Mouse (Mus musculus) stomach, embryonic 15.5 days (tissue): ENCODE data around the gene Dyrk1a. TPM values are rescaled to one million over a fixed set of nuclear protein-coding genes. Genes with fewer than 3 reads are reported as not detected.

ENCODE experiments used
- ATAC-seq: fragments of 200-750 bp; cut with Nextera tagmentation; 2 replicates; pipeline ENCODE4 v1.8.0; 2017; ENCODE audit warnings: low read depth, moderate number of reproducible peaks, moderate TSS enrichment; ENCODE audit not compliant: insufficient read depth, low FRiP score
- H3K27ac ChIP-seq: fragments of 300-500 bp; sonication (generic); 2 replicates; pipeline ENCODE4 v1.5.1; 2015; ENCODE audit warnings: mild to moderate bottlenecking, inconsistent platforms
- H3K27me3 ChIP-seq: fragments of 300-500 bp; sonication (generic); replicated peaks from 2 replicates; pipeline ENCODE4 v1.6.1; 2015; ENCODE audit warnings: inconsistent platforms
- H3K36me3 ChIP-seq: fragments of 300-500 bp; sonication (generic); 2 replicates; pipeline ENCODE4 v1.6.1; 2015; ENCODE audit warnings: inconsistent platforms
- H3K4me1 ChIP-seq: fragments of 300-500 bp; sonication (generic); 2 replicates; pipeline ENCODE4 v1.6.1; 2015; ENCODE audit warnings: inconsistent platforms
- H3K4me2 ChIP-seq: fragments of 300-500 bp; sonication (generic); 2 replicates; pipeline ENCODE4 v1.6.1; 2015; ENCODE audit warnings: mild to moderate bottlenecking, inconsistent platforms
- H3K4me3 ChIP-seq: fragments of 300-500 bp; sonication (generic); replicated peaks from 2 replicates; pipeline ENCODE4 v1.5.1; 2015; ENCODE audit warnings: inconsistent platforms
- H3K9ac ChIP-seq: fragments of 300-500 bp; sonication (generic); 2 replicates; pipeline ENCODE4 v1.6.1; 2015; ENCODE audit warnings: inconsistent platforms
- H3K9me3 ChIP-seq: fragments of 300-500 bp; sonication (generic); 2 replicates; pipeline ENCODE4 v1.6.1; 2016; ENCODE audit warnings: inconsistent platforms
- WGBS: fragments of 180-500 bp; shearing (Covaris S2); methylation state at CpG from one replicate; pipeline ENCODE4 v1.1.7; 2015; 5-methylcytosine and 5-hydroxymethylcytosine counted together
- polyA plus RNA-seq: library from polyadenylated mRNA; unstranded; fragments of >200 nt; fragmentation: Nextera tagmentation; extraction: Ambion mirVana; gene quantifications from 2 replicates; pipeline ENCODE4 v1.2.1, GENCODE M21; 2015

Gene Dyrk1a
- polyA plus RNA-seq, 1 experiment from 2014 or later = 9.5 TPM

DNA sequence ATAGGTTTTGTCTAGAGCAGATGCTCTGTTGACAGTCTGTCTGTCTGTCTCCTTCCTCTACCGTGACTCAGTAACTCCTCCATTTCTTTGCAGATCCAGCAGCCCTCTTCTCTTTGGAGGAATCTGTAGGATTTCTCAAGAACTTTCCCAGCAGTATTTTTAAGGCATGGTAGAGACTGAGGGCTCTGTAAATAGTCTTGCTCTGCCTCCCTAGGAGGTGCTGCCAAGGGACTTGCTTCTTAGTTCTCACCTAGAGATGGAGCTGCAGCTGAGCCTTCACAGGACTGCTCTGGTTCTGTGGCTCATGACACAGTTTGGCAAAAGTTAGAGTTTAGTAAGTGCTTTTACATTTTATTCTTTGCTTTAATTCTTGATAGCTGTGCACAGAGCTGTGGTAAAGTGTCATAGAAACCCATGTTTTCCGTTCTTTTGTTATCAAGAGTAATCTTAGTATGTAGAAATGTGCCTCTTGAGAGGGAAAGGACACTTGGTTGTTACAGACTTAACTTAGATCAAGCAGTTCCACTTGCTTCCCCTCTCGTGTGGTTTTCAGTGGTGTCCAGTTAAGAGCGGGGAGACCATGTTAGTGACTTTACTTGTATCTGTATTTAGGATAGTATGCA, 82.4 kb downstream of the Dyrk1a start:
- Histone ChIP-seq H3K4me3 (no peak overlapping the region), H3K4me1 (no peaks in the 10 kb centered on the region), H3K9ac (no peak overlapping the region), H3K9me3 (no peaks in the 10 kb centered on the region), H3K27me3 (no peaks in the 10 kb centered on the region), H3K36me3 (no peaks in the 10 kb centered on the region), H3K27ac (no peak overlapping the region), H3K4me2 (no peak overlapping the region)
- 62% methylated on average over 4 of the region's 4 CpGs for WGBS
- no peak for ATAC-seq

DNA sequence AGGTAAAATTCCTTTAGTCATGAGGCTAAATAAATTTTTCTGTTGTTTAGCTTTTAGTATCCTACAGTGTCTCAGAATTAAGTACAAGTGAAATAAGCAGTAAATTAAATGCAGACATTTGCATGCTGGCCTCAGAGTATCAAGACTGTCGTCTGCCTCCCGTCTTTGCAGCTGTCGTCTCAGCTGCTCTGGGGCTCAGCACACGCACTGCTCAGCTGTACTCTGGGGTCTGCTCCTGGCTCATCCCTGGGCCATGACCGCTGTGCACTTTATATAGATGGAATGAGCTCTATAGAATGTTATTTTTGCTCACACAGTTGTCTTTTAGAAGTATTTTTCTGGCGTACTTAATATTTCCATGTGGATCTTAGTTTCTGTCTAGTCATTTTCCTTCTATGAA, 85.3 kb downstream of the Dyrk1a start:
- H3K36me3 ChIP-seq = no peaks in the 10 kb centered on the region; the same call in 1 of the 2 replicates
- H3K9me3 ChIP-seq = no peaks in the 10 kb centered on the region
- 70% methylated on average over 6 of the region's 6 CpGs for WGBS
- H3K4me3 ChIP-seq = no peak overlapping the region
- H3K4me2 ChIP-seq = no peak overlapping the region
- no peak overlapping the region for H3K27ac ChIP-seq
- no peak for ATAC-seq
- H3K27me3 ChIP-seq = no peaks in the 10 kb centered on the region
- H3K9ac ChIP-seq = no peak overlapping the region
- no peaks in the 10 kb centered on the region for H3K4me1 ChIP-seq

DNA sequence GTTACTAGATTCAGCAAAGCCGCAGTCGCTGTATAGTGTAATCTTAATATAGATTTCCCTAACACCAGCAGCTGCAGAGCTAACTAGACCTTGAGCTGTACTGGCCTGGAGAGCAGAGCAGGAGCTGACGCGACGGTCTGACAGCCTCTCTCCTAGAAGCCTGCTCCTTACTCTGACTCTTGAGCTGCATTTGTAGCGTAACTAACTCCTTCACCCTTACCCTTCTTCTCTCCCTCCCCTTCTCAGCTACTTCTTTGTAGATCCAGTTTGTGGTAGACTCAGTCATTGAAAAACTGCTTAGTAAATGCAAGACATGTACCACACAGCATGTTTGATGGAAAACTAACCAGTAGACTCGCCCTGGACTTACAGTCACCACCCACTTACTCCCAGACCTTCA, 87.1 kb downstream of the Dyrk1a start:
- H3K4me3 ChIP-seq = no peak overlapping the region
- H3K9ac ChIP-seq = no peak overlapping the region
- WGBS = 65% methylated on average over 7 of the region's 7 CpGs
- ATAC-seq = no peak
- no peaks in the 10 kb centered on the region for H3K4me1 ChIP-seq
- no peak overlapping the region for H3K4me2 ChIP-seq
- no peaks in the 10 kb centered on the region for H3K27me3 ChIP-seq
- peaks cover 5% of the 10 kb centered on the region; the same call in 1 of the 2 replicates for H3K36me3 ChIP-seq
- H3K9me3 ChIP-seq = no peaks in the 10 kb centered on the region
- no peak overlapping the region for H3K27ac ChIP-seq

DNA sequence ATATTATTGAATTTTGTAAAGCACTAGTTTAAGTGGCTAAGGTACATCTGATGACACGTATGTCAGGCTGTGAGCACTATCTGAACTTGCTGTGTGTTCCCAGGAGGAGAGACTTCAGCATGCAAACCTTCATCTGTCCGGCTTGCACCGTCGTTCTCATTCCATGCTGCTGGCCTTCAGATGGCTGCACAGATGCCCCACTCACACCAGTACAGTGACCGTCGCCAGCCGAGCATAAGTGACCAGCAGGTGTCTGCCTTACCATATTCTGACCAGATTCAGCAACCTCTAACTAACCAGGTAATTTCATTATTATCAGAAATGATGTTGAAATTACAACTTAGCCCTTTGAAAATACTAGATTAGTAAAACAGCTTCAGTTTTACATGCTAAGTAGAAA, 89.6 kb downstream of the Dyrk1a start:
- H3K9me3 ChIP-seq = no peaks in the 10 kb centered on the region
- H3K27me3 ChIP-seq = no peaks in the 10 kb centered on the region
- H3K9ac ChIP-seq = no peak overlapping the region
- ATAC-seq = no peak
- no peak overlapping the region for H3K27ac ChIP-seq
- no peak overlapping the region for H3K4me2 ChIP-seq
- H3K36me3 ChIP-seq = peaks cover 5% of the 10 kb centered on the region; the same call in 1 of the 2 replicates
- no peaks in the 10 kb centered on the region for H3K4me1 ChIP-seq
- WGBS = 92% methylated on average over 7 of the region's 7 CpGs
- H3K4me3 ChIP-seq = no peak overlapping the region

DNA sequence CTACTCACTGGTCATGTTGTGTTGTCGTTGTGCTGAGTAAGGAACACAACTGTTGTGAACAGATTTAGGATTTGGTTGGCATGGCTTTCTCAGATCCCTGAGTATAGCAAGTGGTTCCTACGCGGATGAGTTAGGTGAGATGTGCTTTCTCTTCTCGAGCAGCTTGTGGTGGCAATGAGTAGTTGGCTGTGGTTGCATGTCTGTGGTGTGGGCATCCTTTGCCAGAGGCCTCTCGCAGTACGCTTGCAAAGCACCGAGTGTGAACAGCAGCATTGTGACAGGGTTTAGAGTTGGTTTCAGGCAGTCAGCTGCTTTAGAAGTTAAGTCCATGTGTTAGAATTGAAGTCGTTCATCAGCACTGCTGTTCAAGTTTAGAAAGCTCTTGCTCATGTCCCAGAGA, 90.4 kb downstream of the Dyrk1a start:
- WGBS = 91% methylated on average over 8 of the region's 8 CpGs
- no peak overlapping the region for H3K4me3 ChIP-seq
- no peaks in the 10 kb centered on the region for H3K27me3 ChIP-seq
- no peak for ATAC-seq
- H3K9ac ChIP-seq = no peak overlapping the region
- no peaks in the 10 kb centered on the region for H3K4me1 ChIP-seq
- no peaks in the 10 kb centered on the region for H3K9me3 ChIP-seq
- H3K36me3 ChIP-seq = peaks cover 5% of the 10 kb centered on the region; the same call in 1 of the 2 replicates
- no peak overlapping the region for H3K27ac ChIP-seq
- no peak overlapping the region for H3K4me2 ChIP-seq

DNA sequence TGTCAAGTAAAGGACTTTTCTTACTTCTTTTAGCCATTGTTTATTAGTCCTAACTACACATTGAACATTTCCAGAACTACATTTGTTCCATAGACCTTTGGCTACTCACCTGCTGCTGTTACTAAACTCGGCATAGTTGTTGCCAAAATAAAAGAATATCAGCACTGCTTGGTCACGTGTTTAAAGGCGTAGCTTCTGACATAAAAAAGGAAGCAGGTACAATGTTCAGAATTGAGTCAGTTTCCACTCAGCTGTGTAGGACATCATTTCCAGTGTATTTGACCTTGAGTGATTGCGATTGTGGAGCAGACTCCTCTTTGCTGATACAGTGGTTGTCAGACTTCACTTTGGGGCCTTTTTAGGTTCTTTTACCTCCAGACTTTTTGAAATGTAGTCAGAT, 97.7 kb downstream of the Dyrk1a start:
- WGBS = 83% methylated on average over 4 of the region's 4 CpGs
- Histone ChIP-seq H3K36me3 (peaks cover 39% of the 10 kb centered on the region), H3K4me1 (no peaks in the 10 kb centered on the region), H3K9ac (no peak overlapping the region), H3K4me3 (no peak overlapping the region), H3K27ac (no peak overlapping the region), H3K4me2 (no peak overlapping the region), H3K27me3 (no peaks in the 10 kb centered on the region), H3K9me3 (no peaks in the 10 kb centered on the region)
- no peak for ATAC-seq

DNA sequence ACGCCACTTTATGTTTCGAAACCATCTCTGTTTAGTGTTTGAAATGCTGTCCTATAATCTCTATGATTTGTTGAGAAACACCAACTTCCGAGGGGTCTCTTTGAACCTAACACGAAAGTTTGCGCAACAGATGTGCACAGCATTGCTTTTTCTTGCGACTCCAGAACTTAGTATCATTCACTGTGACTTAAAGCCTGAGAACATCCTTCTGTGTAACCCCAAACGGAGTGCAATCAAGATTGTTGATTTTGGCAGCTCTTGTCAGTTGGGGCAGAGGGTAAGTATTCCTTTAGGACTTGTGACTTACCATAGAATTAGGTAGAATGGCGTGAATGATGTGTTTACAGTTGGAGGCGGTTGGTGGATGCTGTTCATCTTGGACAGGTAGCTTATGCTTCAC, 101.5 kb downstream of the Dyrk1a start:
- Histone ChIP-seq H3K27ac (no peak overlapping the region), H3K4me3 (no peak overlapping the region), H3K36me3 (peaks cover 38% of the 10 kb centered on the region), H3K27me3 (no peaks in the 10 kb centered on the region), H3K9me3 (no peaks in the 10 kb centered on the region), H3K4me2 (no peak overlapping the region), H3K4me1 (no peaks in the 10 kb centered on the region), H3K9ac (no peak overlapping the region)
- WGBS = 83% methylated on average over 9 of the region's 9 CpGs
- ATAC-seq = no peak

DNA sequence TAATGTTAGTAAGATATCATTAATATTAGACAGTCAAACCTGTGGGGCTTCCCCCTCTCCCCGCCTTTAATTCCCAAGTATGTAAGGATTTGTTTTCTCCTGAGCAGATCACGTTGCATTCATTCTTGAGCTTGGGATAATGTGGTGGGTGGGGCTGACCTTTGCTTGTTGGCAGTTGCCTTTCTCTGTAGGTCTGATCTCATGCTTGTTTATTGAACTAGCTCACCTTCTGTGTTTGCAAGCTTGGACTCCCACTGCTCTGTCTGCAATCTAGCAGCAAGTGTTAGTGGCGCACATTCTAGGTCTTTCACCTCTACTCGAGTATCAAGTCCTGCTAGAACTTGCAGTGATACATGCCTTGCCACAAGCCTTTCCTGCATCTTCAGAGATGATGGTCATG, 111.1 kb downstream of the Dyrk1a start:
- H3K4me3 ChIP-seq = no peak overlapping the region
- WGBS = 54% methylated on average over 4 of the region's 4 CpGs
- no peak overlapping the region for H3K9ac ChIP-seq
- no peaks in the 10 kb centered on the region for H3K9me3 ChIP-seq
- peaks cover 10% of the 10 kb centered on the region for H3K36me3 ChIP-seq
- no peak overlapping the region for H3K4me2 ChIP-seq
- H3K4me1 ChIP-seq = peaks cover 4% of the 10 kb centered on the region; the same call in 1 of the 2 replicates
- H3K27ac ChIP-seq = no peak overlapping the region
- H3K27me3 ChIP-seq = no peaks in the 10 kb centered on the region
- no peak for ATAC-seq

DNA sequence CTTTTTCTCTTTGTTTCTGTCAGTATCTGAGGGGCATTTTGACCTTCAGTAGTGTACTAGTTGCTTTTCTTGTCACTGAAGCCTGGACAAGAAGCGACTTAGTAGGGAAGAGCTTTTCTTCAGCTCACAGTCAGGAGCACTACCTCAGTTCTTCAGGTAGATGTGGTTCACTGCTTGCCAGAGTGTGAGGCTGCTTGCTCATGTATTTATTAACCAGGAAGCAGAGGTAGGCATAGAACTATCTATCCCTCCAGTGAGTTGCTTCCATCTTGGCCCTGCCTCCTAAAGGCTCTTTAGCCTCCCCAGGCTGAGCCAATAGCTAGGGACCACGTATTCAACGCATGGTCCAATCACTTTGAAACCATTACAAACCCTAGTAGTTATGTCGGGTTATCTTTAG, 112.0 kb downstream of the Dyrk1a start:
- Histone ChIP-seq H3K4me1 (peaks cover 4% of the 10 kb centered on the region; the same call in 1 of the 2 replicates), H3K36me3 (peaks cover 16% of the 10 kb centered on the region), H3K9ac (no peak overlapping the region), H3K27ac (no peak overlapping the region), H3K4me2 (no peak overlapping the region), H3K4me3 (no peak overlapping the region), H3K27me3 (no peaks in the 10 kb centered on the region), H3K9me3 (no peaks in the 10 kb centered on the region)
- WGBS = 93% methylated on average over 4 of the region's 4 CpGs
- ATAC-seq = no peak

DNA sequence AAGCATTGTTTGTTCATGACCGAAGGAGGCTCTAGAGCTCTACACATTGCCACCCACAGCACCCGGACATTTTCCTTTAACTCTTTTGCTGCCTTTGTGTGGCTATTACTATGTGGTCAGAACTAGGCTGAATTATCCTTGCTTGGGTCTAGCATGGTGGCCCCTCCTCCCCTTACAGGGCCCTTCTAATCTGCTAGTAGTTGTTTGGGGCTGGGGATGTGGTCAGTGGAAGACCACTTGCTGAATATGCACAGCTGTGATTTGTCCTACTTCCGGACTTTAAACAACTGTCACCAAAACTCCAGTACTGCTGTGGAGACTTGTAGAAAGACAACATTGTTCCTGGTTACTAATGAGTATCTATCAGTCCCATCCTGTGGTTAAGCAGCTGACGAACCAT, 114.2 kb downstream of the Dyrk1a start:
- Histone ChIP-seq H3K36me3 (peaks cover 31% of the 10 kb centered on the region), H3K9ac (no peak overlapping the region), H3K9me3 (no peaks in the 10 kb centered on the region), H3K27ac (no peak overlapping the region), H3K4me2 (no peak overlapping the region), H3K4me1 (peaks cover 4% of the 10 kb centered on the region; the same call in 1 of the 2 replicates), H3K4me3 (no peak overlapping the region), H3K27me3 (no peaks in the 10 kb centered on the region)
- 43% methylated on average over 4 of the region's 4 CpGs for WGBS
- ATAC-seq = no peak

DNA sequence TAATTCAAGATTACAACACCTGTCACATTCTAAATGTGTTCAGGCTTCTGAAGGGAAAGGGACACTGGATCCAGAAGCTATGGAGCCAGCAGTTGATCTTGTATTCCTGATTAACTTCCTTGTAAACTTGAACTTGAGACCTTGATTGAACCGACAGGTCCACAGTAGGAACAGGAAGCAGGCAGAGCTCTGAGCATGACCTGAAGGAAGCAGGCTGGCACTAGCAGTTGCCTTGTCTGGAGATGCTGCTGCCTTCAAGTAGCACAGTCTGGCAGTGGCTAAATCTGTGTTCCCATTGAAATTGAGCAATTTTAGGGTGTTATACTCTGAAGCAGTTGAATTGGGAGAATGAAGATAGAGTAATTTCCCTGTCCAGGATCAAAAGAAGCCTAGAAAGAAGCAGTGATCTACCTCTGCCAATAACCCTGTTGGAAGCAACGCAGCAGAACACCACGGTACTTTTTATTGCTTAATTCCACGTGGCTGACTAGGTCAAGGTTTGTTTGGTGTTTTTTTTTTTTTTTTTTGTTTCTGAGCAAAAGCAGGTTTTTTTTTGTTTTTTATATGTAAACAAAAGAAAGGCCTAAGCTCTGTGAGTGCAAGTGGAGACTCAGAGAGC, 124.0 kb downstream of the Dyrk1a start:
- Histone ChIP-seq H3K36me3 (peaks cover 28% of the 10 kb centered on the region), H3K27me3 (no peaks in the 10 kb centered on the region), H3K9me3 (no peaks in the 10 kb centered on the region), H3K4me3 (no peak overlapping the region), H3K4me2 (no peak overlapping the region), H3K4me1 (no peaks in the 10 kb centered on the region), H3K9ac (no peak overlapping the region), H3K27ac (no peak overlapping the region)
- no peak for ATAC-seq
- 61% methylated on average over 4 of the region's 4 CpGs for WGBS

DNA sequence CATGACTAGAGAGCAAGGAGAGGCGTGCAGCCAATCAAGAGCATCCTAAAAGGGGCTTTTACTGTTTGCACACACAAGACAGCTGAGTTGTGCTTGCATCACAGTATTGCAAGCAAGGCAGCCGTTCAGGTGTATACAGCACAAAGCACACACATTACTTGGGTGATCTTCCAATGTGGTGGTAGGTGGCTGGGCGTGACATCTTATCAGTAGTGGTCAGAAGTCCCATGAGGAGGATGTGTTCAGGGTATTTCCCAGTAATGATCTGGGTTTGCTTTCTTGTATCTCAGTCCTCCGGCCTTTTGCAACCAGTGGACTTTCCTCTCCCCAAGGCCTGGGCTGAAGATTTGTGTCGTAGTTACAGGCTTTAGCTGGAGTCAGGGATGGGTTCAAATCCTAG, 127.7 kb downstream of the Dyrk1a start:
- no peaks in the 10 kb centered on the region for H3K9me3 ChIP-seq
- no peak overlapping the region for H3K27ac ChIP-seq
- H3K27me3 ChIP-seq = no peaks in the 10 kb centered on the region
- H3K36me3 ChIP-seq = peaks cover 10% of the 10 kb centered on the region; the same call in 1 of the 2 replicates
- no peaks in the 10 kb centered on the region for H3K4me1 ChIP-seq
- ATAC-seq = no peak
- H3K4me2 ChIP-seq = no peak overlapping the region
- no peak overlapping the region for H3K9ac ChIP-seq
- WGBS = 75% methylated on average over 5 of the region's 5 CpGs
- H3K4me3 ChIP-seq = no peak overlapping the region
